Mouse (Mus musculus) frontal cortex, adult (tissue): ENCODE measurements at regions not wholly inside any gene's neighbourhood (a gene's known extent, or its start where the extent isn't known, plus 50 kb on each side); places are given as distances from the start of the nearest gene placed in this dataset.
A peak's percentile ranks its signal among the peaks of the same experiment; 100 is the strongest.
"Not testable (repeated sequence)": the region's sequence is repeated elsewhere in the genome, so short reads cannot be mapped to it uniquely, and the experiment has no call there.

Source experiments
- ATAC-seq: cut with Nextera tagmentation; 2 replicates; pipeline ENCODE4 v1.9.2; 2017; ENCODE audit warnings: mild to moderate bottlenecking, moderate library complexity, mixed read lengths; ENCODE audit not compliant: low TSS enrichment

DNA sequence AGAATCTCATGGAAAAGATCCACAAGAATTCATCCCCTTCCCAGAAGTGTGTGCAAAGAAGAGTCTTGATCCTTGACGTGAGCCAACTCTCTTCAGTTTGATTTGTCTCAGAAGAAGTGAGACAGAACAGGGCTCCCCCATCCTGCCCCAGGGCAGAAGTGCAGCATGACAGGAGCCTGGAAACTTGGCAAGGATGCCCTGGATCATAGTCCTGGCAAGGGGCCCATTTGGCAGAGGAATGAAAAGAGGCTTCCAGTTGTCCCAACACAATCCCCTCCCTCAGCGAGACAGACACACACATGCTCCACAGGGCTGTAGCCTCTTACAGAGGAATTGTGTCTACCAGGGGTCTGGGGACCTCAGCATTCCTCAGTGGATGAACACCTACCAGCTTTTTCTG lies 102.7 kb downstream of the Ptpn20 start:
- ATAC-seq: no peak

DNA sequence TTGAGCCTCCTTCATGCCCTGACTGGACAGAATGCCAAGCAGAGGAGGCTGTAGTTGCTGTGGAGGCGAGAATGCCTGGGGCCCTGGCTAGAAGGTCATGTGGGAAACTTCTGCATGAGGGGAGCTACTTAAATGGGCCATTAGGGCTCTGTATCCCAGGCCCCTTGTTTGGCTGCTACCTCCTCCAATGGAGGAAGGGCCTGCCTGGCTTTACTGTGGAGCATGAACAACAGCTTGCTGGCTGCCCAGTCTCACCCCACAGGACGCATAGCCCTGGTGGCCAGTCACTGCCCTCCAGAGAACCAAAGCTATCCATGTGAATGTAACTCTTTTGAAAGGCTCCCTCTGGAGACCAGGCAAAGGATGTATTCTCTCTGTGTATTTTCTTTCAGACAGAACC lies 105.2 kb downstream of the Ptpn20 start:
- ATAC-seq: no peak

DNA sequence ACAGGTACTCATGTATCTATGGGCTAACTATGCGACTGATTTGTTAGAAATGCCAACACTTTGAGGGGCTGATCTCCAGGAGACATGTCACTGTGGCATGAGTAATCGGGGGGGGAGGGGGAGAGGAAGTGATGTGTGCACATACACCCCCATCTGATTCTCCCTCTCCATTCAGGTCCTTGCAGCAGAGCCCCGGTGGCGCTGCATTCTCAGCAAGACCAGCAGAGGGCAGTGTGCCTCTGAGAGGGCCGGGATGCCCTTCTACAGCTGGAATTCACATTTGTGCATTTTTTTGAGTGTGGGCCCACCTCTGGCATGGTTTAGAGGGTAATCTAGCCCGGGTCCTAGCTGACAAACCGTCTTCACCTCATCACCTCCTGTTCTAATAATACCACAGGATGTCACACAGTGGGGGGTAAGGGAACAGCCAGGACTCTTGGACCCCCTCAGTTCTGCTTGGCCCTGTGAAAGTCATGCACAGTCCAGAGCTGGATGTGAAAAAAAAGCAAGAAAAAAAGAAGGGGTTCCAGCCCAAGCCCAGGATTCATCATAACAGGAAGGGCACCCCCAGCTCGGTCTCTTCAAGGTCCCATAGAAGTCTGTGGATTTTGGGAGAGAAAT lies 106.5 kb downstream of the Ptpn20 start:
- peak; percentile 85 for ATAC-seq

DNA sequence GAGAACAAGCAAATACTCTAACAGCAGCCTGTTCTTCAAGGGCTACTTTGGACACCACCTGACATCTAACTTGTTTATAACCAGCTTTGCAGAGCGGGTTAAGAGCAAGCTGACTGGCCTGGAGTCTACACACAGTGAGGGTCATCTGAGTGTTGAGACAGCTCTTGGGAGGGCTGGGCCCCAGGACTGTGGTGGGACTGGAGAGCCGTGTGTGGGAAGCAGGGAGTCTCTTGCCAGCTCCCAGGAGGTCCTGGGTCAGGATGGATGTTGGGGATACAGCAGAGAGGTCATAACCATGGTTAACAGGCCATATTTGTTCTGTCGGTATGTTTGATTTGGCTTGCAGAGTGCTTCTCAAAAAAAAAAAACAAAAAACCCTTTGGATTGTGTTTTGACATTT lies 107.8 kb downstream of the Ptpn20 start:
- ATAC-seq: no peak

DNA sequence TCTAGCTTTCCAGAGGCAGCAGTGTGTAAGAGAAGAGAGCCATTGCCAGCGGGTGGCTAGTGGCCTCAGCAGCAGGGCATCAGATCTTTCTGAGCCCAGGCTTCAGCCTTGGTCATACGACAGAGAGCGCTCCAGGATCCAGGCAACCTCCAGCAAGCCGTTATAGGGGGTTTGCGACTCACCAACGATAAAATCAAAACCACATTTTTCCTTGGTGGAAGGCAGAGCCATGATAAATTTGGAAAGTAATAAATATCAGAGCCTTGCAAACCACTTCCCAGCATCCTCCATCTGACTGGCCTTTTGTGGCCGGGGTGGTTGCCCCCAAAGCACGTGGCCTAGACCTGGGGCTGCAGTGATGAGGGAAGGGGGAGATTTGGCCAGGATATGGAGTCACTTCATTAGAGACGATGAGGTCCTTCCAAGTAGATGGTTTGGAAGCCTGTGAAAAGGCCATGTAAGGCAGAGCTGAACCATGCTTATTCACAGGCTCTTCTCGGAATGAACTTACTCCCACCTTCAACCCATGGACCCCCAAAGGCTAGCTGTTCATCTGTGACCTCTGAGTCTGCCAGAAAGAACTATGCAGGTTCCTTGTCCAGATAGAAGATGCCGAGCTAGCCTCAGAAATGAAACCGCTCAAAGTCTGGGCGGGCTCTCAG lies 110.9 kb downstream of the Ptpn20 start:
- no peak for ATAC-seq

DNA sequence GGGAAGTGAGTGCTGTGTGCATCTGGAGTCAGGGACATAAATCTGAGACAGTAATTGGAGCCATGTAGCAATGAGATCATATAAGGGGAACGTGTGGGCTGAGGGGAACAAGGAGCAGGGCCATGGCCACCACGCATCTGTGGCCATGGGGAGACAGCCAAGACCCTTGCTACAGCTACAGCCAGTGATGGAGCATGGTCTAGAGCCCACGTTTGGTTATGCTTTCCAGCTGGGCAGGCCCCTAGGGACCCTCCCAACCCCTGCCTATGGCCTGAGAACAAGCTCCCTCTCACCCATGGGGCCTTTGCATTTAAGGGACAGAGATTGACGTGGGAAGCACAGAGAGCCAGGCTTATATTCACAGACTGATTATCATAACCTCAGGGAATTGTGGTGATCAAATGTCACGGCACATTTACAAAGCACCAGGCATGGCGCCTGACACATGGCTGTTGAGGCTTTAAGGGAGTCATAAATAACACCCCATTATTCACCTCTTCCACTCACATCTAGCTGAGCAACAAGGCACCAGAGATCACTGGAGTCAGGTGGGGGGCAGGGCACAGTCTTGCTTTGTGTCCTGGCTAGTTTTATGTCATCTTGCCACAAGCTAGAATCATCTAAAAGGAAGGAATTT lies 118.8 kb downstream of the Ptpn20 start:
- no peak for ATAC-seq

DNA sequence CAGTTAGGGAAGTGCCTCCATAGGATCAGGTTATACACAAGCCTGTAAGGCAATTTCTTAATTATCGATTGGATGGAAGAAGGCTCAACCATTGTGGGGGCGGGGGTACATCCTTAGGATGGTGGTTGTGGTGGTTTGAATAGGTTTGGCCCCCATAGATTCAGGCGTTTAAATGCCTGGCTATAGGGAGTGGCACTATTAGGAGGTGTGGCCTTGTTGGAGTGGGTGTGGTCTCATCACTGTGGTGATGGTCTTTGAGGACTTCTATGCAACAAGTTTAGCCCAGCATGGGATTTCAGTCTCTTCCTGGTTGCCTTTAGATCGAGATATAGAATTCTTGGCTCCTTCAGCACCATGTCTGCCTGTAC lies 119.3 kb downstream of the Ptpn20 start:
- ATAC-seq: no peak

DNA sequence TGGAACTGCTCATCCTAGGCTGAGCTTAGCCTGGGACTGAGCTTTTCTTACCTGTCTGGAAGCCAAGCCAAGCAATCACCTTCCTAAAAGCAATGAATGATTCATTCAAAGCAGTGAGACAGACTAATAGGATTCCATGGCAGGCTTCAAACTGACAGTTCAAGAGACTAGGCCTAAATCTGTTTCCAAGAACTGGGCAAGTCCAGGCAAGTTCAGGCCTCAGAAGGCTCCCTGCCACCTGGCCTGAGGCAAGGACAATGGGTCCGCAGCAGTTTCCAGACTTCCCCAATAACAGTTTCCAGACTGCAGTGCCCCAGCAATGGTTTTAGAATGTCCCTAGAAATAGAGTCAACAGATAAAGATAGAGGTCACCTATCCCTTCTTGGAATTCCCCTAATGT lies 123.5 kb downstream of the Ptpn20 start:
- ATAC-seq: no peak

DNA sequence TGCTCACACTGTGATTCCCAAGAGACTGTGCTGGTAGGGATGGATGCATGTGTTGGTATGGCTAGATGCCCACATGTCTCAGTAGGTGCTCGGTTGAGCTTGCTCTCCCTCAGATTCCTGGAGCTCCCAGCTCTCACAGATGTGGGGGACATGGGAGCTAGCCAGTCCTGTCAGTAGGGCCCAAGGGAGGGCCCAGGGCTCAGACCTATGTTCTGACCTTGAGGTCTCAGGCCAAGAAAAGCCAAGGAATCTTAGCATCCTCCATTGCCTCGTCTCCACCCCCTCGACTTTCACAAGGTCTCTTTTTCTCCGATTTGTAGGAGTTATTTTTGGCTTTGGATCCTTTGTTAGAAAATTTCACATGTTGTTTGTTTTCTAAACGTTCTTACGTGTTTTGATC lies 130.6 kb downstream of the Ptpn20 start:
- no peak for ATAC-seq

DNA sequence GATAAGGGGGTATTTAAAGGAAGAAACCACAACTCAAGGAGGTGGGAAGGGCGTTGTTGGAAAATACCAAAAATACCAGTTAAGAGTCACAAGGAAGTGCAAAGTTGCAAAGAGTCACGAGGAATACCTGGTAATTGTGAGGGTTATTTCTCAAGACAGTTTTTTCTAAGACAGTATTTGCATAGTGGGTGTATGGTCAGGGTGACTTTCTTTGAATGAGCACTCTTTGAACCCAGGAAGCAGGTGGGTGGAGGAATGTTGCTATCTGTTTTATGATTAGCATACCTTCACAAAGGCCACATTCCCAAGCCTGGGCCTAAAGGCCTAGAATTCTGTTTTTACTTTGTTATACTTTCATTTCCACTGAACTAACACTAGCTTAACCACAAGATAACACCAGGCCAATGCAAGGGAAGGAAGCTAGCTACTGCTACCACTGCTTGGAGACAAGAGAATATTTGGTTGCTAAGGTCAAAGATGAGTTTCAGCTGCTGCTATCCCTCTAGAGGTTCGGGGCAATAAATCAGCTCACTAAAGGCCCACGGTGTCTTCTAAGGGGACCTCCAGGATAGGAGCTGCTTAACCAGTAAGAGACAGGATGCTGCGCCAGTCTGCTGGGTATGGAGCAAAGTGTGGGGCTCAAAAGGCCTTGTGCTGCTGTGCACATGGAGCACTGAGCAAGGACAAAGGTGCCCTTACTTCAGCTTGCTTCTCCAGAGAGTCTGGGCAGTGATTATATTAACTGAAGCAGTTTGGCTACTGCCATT lies 133.6 kb downstream of the Ptpn20 start:
- not testable (repeated sequence) for ATAC-seq

DNA sequence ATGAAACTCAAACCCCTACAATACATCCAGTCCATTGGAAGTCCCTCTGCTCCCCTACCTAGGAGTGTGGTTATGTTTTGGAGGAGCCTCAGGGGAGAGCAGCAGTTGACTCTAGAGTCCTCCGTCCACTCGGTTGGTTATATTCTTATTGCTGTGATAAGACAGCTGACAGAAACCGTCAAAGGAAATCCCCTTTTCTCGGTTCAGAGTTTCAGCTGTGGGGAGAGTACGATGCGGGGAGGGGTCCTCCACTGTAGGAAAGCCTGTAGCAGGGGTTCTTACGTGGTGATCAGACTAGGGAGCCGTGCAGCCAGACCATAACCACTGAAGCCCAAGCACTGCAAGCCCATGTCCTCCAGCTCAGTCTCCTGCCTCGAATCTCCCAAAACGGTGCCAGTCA lies 137.5 kb downstream of the Ptpn20 start:
- ATAC-seq: no peak

DNA sequence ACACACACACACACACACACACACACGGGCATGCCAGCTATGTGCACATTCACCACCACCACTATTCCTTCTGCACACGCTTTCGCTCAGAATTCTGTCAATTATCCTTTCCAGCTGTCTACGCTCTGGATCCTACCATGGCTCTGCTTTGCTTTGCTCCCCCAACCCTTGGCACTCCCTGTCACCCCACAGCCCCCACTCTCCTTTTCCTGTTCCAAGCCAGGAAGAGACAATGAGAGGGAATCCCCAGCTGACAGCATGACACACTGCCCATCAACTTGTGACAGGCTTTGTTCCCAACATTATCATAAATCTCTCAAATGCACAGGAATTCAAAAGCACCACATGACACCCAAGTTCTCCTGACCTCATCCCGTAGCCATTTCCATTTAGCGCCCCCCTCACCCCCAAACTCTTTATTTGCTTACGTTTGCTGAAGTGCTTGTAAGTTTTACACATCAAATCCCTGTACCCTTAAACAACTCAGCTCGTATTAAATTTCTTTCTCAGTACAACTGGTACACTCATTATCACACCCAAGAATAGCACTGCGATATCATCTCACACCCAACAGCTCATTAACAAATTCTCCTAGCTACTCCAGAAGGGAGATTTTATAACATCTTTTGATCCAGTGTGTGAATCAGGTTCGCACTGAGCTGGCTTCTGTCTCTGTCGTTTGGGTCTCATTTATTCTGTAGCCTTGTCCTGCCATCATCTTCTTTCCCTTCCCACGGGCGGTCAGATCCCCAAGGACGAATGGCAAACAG lies 140.3 kb downstream of the Ptpn20 start:
- peak; percentile 78 for ATAC-seq

DNA sequence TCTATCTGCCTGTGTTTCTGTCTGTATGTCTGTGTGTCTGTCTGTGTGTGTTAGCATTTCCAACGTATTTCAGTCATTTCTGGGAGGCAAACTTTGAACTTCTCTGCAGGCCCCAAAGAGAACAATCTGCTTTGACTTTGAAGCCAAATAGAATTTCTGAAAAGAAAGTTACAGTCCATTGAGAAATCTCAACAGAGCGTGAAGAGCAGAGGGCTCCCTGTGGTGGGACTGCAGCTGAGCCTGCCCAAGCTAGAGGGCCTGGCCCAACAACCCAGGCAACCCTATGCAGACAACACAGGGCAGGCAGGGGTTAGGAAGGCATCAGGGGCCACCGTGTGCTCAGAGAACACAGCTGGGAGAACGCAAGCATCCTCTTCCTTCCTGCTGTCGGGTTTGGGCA lies 143.7 kb downstream of the Ptpn20 start:
- no peak for ATAC-seq

DNA sequence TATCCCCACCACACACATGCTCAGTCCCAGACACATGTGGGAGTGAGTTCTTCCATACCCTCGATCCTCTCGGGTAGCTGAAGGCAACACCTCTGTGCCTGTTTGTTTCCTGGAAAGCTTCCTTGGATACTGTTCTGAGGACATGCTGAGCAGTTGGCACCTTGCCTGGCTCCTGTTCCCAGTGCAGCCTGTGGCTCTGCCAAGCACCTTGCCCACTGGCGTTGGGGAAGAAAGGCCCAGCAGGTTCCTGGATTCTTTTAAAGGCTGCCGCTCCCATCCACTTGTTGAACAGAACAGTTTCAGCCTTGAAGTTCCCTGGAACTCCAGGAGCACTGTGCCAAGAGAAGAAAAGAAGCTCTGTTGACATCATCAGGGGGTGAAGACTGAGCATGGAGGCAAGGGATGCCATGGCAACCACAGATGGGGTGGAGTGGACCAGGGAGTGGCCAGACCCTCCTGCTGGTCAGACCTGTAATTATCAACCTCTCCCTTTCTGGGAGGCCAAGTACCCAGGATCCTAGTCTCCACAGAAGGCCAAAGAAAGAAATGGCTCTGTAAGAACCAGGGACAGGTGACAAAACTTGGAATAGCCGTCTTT lies 145.5 kb downstream of the Ptpn20 start:
- no peak for ATAC-seq

DNA sequence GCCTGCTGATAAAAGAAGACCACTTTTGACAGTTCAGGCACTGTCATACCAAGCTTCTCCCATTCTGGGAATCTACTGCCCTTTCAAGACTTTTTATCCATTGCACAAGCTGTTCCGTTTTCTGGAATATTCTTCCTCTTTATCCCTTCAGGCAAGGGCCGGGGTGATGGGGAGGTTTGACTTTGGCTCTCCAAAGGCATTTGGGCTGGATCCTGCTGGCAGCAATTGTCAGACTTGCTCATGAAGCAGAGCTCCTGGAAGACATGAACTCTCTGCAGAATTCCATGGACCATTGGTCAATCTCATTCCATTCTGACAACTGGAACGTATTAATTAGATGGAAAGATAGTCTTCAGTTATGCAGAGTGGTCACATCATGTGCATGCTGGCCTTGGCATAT lies 146.6 kb downstream of the Ptpn20 start:
- no peak for ATAC-seq

DNA sequence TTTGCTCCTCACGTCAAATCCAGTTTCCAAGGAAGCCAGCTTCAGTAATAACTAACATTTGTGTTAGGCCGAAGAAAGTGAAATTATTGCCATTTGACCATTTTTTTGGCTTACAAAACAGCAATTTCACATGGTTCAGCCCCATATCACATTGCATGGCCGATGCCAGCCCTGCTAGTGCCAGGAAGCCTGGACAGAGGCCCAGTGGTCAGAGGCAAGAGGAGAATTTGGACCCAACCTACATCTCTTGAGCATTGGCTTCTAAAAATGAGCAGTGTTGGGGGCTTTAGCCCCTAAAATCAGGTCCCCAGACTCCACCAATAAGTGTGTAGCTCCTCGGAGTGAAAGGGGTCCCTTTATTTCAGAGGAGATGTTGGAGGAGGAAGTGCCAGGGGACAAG lies 157.2 kb downstream of the Ptpn20 start:
- no peak for ATAC-seq

DNA sequence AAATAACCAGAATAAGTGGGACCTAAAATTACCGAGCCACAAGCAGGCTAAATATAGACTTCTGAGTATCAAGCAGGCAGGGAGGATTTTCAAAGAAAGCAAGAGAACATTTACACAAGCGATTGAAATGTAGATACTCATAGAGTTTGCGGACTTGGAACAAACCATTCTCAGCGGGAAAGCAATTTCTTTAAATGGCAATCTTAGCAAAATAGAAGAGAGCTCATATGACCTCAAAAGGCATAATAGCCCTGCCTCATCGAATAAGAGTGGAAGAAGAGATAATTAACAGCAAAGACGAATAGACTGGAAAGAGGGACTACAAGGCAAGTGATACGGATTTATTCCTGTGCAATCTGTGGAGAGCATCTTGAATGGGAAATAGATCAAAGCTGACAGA lies 163.7 kb upstream of the Gdf10 start:
- ATAC-seq: peak; percentile 41; the same call in 1 of the 2 replicates

DNA sequence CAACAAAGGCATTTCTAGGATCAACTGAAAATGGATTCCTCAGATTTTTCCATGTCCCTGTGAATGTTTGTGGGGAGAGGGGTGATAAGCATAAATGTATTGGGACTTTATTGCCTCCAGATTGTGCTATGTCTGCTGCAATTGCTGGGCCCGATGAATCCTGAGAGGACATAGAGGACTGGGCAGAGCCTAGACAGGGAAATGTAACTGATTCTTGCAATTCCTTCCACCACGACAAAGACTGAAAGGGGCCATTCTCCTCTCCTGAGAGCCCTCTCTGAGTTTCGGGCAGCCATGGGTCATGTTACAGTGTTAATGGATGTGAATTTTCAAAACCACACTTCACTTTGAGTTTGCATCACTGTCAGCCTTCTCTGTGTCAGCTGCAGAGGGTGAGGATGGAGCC lies 159.7 kb upstream of the Gdf10 start:
- no peak for ATAC-seq

DNA sequence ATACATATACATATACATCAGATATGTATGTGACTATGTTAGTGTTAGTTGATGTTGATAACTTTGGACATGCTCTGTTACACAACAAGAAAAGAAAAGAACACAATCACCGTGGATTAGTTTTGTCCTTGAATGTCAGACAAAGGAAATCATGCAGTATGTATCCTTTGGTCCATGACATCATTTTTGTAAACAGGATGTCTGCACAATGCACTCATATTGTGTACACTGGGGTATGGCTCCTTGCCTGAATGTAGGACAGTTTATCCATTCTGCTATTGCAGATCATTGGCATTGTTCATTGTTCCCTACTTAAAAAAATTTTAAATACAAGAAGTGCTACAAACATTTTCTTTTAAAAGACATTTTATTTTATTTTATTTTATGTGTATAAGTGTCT lies 157.6 kb upstream of the Gdf10 start:
- ATAC-seq: no peak

DNA sequence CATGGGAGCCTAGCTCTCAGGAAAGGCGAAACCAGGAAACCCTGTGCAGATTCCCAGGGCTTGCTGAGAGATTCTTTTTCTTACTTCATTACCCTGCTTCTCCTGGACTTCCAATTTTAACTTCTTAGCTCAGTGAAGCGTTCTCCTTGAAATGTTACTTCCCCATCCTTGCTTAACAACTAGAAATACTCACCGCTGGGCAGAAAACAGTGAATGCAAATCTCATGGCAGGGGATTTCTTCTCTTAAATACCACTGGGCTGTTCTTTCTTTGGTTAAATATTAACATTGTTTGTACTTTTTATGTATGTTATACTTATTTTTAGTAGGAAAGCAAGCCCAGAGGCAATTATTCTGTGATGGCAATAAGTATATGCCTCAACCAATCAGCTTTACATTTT lies 151.0 kb upstream of the Gdf10 start:
- ATAC-seq: no peak

DNA sequence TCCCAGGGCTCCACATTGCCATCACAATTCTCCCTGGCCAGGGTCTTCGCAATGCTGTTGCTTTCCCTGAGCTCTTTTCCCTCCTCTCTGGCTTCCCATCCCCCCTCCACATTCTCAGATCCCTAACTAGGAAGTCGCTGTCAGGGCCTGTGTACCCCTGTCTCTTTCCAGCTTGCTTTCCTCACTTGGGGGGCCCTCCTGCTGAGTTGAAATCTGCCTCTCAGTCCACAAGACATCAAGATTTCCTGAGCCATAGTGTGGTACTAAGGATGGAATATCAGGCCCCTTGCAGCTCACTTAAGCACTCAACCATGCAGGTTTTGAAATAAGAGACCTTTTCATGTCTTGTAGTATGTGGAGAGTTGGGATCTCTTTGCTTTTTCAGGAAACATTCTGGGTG lies 133.8 kb upstream of the Gdf10 start:
- ATAC-seq: no peak

DNA sequence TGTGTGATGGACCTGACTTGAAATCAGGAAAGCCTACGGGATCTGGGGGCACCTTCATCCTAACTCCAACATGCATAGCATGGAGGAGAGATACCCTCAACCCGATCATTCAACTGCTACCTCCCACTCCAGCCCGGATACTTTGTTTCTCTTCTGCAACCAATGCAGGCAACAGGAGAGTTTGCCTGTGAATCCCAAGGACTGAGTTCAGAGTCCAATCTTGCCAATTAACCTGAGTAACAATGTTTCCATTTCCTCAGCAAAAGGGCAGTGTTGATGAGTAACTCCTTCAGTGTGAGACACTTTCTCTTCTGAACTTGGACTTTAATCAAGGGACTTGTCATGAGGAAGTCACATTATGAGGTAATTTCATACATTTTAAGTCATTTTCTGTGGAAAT lies 129.1 kb upstream of the Gdf10 start:
- no peak for ATAC-seq
